Mouse (Mus musculus) megakaryocyte progenitor cell, adult 5-6 weeks (primary cell): ENCODE data around the gene Stat5b. TPM values are rescaled to one million over a fixed set of nuclear protein-coding genes. Genes with fewer than 3 reads are reported as not detected.
A peak's percentile ranks its signal among the peaks of the same experiment; 100 is the strongest.

ENCODE experiments used
- ATAC-seq: replicated peaks from 2 replicates; pipeline ENCODE4 v1.8.0; 2016; ENCODE audit warnings: mild to moderate bottlenecking, moderate TSS enrichment, inconsistent platforms; ENCODE audit not compliant: poor library complexity
- total RNA-seq, 2 experiments: library from RNA; stranded (forward) in 1 of 2; stranded (reverse) in 1 of 2; fragments of 157-497, 149-512 nt in 1 of 2; fragments of 200-1000 nt in 1 of 2; gene quantifications; 2 replicates each; pipeline versions ENCODE4 v1.2.3 to v1.2.4; 2015 to 2017

The Stat5b gene
- total RNA-seq, 2 experiments from 2014 or later, result 29.4 to 32.2 TPM

GRCm38 (mm10) chr11:100843070-100843669 lies 7.4 kb downstream of the Stat5b start:
- ATAC-seq, result no peak

DNA sequence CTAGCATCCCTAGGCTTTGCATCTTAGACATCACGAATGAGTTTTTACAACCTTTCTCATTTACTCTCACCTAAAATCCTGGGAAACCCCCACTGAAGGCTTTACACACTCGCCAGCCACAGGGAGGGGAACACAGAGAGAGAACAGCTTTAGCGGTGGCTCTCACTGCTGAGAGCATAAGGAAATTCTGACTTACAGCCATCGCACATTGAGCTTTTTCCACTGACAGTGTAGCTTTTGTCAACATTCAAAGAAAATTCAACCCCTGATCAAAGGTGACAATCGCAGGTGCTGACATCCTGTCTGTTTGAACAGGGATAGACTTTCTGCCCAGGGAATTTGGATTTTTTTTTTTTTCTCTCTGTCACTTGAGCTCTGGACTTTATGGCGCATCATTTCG lies 8.5 kb downstream of the Stat5b start:
- ATAC-seq, result no peak

DNA sequence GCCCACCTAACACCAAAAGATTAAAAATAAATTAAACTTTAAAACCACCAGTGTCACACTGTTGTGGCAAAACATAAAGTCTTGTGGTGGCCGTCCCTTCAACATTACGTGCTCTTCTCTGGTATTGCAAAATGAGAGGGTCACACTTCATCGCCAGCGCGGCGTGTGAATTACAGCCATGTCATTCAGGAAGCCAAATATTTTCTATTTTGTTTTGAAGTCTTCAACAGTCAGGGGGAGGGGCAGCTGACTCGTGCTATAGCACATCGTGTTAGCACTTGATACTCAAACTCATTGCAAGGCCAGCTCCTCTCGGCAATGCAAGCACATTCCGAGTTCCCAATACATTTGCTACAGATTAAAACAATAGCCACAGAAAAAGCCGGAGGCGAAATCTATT lies 9.7 kb downstream of the Stat5b start:
- peak; percentile 81 for ATAC-seq

DNA sequence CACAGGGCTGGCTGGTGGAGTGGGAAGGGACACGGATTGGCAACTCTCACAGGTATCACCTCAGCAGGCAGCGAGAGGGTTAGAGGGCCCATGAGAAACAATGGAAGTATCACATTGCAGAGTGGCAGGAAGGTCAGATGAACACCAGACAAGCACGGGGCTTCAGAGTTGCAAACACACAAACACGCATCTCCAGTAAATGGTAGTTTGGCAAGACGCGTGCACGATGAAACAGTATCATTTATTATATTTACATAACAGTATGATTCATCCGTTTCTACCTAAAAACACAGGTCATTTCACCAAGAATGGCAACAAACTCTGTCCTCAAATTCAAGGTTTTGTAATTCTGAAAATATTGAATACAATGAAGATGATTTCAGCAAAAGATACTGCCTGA lies 11.0 kb downstream of the Stat5b start:
- no peak for ATAC-seq

DNA sequence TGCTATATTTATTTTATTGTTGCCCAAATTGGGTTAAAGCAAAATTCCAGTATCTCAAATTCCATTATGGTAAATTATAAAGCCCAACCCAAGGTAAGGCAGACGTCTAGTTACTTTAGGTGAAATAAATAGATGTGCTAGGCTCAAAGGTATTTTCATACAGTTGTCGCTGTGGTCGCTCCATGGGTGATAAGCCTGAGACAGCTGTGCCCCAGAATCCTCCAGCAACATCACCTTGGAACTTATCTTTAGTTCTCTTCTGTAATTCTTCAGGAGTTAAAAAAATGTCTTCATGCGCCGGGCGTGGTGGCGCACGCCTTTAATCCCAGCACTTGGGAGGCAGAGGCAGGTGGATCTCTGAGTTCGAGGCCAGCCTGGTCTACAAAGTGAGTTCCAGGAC lies 11.6 kb downstream of the Stat5b start:
- ATAC-seq, result peak; percentile 49; the same call in 1 of the 2 replicates

GRCm38 (mm10) chr11:100836923-100837702 lies 13.4 kb downstream of the Stat5b start:
- ATAC-seq, result no peak; the same call in 1 of the 2 replicates

DNA sequence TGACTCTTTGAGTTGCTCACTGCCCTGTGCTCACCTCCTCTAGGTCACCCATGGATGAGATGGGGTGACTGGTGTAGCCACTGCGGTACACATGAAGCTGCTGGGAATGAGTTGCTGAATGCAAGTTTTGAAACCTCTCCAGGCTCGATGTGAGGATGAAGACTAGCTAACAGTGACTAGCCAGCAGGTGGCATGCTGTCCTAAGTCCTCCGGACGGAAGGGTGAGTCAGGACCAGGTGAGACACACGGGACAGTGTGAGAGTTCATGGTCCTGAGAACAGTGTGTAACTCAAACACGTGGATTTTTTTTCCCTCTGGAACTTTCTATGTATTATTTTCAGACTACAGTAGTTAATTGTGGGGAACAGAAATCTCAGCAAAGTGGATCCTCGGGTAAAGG lies 17.1 kb downstream of the Stat5b start:
- ATAC-seq, result no peak

DNA sequence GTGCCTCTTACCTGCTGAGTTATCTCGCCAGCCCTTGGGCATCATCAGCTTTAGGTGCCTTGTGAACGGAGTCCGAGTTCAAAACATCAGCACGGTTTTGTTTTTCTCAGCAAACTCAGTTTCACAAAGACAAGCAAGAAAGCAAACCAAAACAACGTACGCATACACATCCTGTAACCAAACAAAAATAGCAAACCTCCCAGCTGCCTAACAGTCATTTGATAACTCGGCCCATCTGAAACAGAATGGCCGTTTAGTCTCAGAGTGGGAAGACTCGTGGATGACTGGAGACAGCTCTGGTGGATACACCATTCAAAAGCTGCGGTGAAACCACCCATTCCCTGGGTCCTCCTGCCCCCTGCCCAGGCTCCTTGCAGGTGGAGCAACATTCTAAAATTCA lies 19.1 kb downstream of the Stat5b start:
- ATAC-seq, result no peak

- ATAC-seq, result no peak
Measured at GRCm38 (mm10) chr11:100829691-100830090, 20.8 kb downstream of the Stat5b start.

DNA sequence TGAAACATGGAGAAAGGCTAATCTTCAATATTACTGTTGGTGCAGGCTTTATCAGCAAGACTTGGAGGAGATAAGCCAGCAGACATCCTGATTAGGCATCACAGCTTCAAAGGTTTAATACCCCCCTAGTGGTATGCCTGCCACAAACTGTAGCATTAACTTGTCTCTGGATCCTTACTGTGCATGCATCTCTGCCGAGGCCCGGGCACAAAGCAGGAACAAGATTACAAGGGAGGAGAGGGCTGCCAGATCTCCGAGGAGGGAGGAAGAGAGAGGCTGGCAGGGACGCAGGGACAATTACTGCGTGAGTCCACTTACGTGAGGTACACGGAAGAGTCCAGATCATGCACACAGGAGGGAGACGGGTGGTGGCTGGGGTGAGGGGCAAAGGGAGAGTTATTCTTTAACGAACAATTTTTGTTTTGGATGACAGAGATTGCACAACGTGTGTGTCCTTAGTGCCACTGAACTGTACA lies 21.8 kb downstream of the Stat5b start:
- peak; percentile 32; the same call in 1 of the 2 replicates for ATAC-seq

GRCm38 (mm10) chr11:100826161-100826866 lies 24.2 kb downstream of the Stat5b start:
- ATAC-seq, result peak; percentile 40

DNA sequence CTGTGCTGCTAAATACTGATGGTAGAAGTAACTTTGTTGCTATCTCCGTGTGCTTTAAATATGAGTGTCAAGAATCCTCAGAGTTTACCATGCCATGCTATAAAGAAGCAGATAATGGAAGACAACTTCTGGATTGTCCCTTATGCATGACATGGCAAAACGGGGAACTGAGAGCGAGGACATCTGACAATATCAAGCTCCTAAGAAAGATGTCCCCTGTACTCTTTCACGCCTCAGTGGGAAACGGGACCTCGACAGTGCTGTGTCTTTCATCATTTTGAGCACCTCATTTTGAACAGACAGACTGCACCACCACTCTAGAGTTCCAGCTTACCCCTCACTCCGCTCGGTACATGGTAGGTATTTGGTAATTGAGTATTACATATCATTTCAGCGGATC lies 25.1 kb downstream of the Stat5b start:
- ATAC-seq, result no peak

DNA sequence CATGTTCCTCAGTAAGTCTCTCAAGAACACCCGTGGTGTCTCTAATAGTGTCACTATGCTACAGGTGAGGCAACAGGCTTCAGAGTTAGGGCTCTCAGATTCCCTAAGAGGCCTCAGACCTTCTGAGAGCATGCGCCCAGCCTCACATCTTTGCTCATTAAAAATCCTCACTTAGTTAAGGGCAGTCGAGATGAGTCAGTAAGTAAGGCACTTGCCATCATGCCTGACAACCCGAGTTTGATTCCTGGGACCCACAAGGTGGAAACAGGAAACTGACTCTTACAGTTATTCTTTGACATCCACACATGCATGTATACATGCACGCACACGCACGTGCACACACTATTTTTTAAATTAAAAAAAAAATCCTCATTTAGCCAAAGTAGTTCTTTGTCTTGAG lies 26.0 kb downstream of the Stat5b start:
- no peak for ATAC-seq

GRCm38 (mm10) chr11:100823543-100824313 lies 26.8 kb downstream of the Stat5b start:
- ATAC-seq, result peak; percentile 54

GRCm38 (mm10) chr11:100822365-100822764 lies 28.2 kb downstream of the Stat5b start:
- peak; percentile 36 for ATAC-seq

DNA sequence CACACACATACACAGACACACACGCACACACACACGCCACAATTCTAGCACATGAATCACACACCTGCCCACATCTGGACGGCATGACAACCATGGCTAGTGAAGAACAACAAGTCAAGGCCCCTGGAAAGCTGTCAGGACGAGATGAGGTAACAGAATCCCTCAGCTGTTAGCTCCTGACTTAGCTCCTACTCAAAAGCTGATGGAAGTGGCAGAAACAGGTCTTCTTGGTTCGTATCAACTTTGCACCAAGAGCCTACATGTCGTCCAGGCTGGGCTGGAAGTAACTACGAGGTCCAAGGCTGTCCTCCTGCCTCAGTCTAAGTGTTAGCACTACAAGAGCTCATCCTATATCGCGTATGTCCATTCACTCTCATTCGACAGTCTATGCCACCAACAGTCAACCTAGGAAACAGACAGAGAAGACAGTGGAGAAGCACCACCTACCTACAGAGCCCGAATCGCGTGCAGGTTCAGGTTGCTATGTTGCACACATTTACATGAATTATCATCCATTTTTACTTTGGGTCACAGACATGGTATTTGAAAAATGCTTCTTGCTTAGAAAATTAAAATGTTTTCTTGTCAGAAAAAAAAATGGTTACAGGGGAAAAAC lies 28.8 kb downstream of the Stat5b start:
- no peak for ATAC-seq

DNA sequence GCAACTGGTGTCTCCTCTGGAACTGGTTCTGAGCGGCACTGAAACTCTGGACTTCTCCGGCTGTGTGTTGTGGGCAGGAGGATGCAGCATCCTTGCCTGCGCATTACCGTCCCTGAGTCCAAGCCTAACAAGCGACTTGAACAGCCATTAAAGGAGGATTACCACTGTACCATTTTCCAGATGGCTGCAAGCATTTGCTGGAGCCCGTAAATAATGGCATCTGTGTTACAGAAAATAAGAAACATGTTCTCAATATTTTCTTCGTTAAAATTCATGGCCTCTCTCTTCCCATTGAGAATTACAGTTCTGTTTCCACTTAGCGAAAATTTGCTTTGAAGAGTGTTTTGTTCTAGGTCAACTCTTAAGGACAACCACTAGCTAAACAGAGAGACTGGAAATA lies 30.5 kb downstream of the Stat5b start:
- ATAC-seq, result no peak

GRCm38 (mm10) chr11:100819626-100820025 lies 30.9 kb downstream of the Stat5b start:
- no peak for ATAC-seq

- no peak for ATAC-seq
Measured at GRCm38 (mm10) chr11:100819048-100819447, 31.5 kb downstream of the Stat5b start.

DNA sequence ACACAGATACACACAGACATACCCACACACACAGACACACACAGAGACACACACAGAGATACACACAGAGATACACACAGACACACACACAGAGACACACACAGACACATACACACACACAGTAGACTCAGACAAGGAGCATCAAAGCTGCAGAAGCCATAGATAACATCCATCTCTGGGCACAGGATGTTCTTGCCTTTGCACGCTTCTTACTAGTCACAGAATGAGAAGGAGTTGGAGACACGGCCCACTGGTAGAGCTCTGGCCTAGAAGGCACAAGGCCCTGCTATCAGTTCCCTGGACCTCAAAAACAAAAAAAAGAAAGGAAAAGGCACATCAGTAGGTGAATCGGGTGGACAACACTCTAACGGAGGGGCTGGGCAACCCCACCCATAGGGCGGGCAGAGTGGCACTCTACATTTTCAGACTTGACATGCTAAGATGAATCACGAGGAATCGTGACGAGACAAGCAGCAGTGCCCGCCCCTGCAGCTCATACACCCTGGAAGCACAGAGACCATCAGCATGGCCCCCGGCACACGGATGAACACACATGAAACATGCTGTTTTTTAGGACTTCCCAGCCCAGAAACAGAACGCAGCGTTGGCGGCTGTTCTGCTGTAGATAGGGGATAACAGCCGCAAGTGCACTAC lies 32.0 kb downstream of the Stat5b start:
- peak; percentile 35 for ATAC-seq
